Mouse (Mus musculus): Measurements from ENCODE around the gene Gm17555. TPM values are rescaled to one million over a fixed set of nuclear protein-coding genes. Genes with fewer than 3 reads are reported as not detected.

The Gm17555 gene
- polyA plus RNA-seq, 1 experiment from 2014 or later = not detected

DNA sequence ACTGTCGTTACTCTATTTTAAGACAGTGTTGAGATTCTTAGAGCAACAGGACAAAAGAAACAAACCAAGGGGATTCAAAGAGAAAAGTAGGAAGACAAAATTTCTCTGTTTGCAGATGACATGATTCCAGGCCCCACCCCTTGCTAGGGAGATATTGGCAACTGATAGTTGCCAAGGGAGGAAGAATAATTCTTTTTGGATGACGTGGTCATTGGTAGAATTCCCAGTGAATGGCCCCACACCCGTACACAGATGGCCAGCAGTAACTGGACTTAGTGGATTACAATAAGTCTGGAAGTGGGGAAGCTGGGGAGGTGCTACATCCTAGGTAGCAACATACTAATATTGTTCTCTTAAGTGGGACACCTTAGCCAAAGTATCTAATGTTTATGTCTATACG lies 22.0 kb downstream of the Gm17555 start:
- DNase-seq (ENCODE audit: extremely low spot score, low spot score) = no peak
- 92% methylated on average over 4 of the region's 4 CpGs for WGBS

DNA sequence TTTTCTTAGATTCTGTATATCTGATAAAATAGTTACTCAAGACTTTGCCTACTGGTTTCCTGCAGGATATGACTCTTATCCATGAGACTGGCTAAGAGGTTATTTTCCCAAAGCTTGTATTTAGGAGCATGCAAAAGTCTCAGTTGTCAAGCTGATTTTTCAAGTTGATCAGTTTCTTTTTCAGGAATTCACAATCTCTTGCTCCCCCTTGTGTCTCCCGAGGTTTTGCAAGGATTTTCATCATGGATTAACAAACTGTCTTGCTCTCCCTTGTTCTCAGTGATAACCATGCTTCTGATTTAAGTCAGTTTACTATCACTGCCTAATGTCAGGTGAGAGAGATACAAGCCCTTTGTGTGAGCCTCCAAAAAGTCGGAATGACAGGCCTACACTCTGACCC lies 30.5 kb downstream of the Gm17555 start:
- Histone ChIP-seq H3K36me3 (replicated peaks) (no peaks in the 10 kb centered on the region), H3K27me3 (ENCODE audit: poor library complexity, severe bottlenecking) (no peaks in the 10 kb centered on the region), H3K27ac (no peak overlapping the region), H3K9me3 (no peaks in the 10 kb centered on the region), H3K4me3 (no peak overlapping the region), H3K4me1 (no peaks in the 10 kb centered on the region)
- no peak for DNase-seq (ENCODE audit: extremely low spot score, low spot score)
- 46% methylated on average over 2 of the region's 2 CpGs for WGBS

More for the DNA sequence above, 22.0 kb downstream of the Gm17555 start:
- Histone ChIP-seq H3K4me3 (no peak overlapping the region), H3K27me3 (ENCODE audit: poor library complexity, severe bottlenecking) (no peaks in the 10 kb centered on the region), H3K4me1 (no peaks in the 10 kb centered on the region), H3K9me3 (no peaks in the 10 kb centered on the region), H3K36me3 (replicated peaks) (no peaks in the 10 kb centered on the region), H3K27ac (no peak overlapping the region)

DNA sequence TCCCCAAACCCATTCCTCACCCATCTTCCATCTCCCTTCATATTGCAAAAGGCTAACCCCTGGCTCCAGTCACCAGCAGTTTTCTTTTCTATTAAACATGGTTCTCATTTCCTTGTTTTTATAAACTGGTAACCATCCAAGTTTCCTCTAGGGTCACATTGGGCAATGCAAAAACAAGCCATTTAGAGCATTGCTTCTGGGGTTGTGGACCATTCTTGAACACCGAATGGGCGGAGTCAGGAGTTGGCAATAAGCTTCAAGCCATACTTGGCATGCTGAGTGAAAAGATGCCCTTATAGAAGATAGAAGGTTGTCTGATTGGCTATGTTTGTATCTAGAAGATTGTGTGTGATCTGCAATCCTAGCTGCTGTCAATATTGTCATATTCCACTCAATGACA lies 33.6 kb downstream of the Gm17555 start:
- no peaks in the 10 kb centered on the region for H3K4me1 ChIP-seq
- H3K4me3 ChIP-seq = no peak overlapping the region
- 98% methylated on average over 2 of the region's 2 CpGs for WGBS
- no peaks in the 10 kb centered on the region for H3K27me3 ChIP-seq (ENCODE audit: poor library complexity, severe bottlenecking)
- H3K27ac ChIP-seq = no peak overlapping the region
- H3K9me3 ChIP-seq = no peaks in the 10 kb centered on the region
- H3K36me3 ChIP-seq (replicated peaks) = no peaks in the 10 kb centered on the region
- DNase-seq (ENCODE audit: extremely low spot score, low spot score) = no peak

DNA sequence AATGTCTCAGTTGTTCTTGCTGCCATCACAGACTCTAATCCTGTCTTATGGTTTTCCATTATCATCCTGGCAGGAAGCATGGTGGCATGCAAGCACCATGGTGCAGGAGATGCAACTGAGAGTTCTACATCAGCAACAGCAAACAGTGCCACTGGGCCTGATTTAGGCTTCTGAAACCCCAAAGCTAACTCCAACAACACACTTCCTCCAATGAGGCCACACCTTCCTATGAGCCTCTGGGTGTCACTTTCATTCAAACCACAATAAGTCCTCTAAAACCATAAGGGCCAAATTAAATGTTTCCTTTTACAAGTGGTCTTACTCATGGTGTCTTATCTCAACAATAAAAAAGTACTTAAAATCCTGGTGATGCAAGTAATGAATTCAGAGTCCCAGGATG lies 37.3 kb downstream of the Gm17555 start:
- DNase-seq (ENCODE audit: extremely low spot score, low spot score) = no peak
- Histone ChIP-seq H3K4me3 (no peak overlapping the region), H3K27me3 (ENCODE audit: poor library complexity, severe bottlenecking) (no peaks in the 10 kb centered on the region), H3K4me1 (no peaks in the 10 kb centered on the region), H3K27ac (no peak overlapping the region), H3K9me3 (no peaks in the 10 kb centered on the region), H3K36me3 (replicated peaks) (no peaks in the 10 kb centered on the region)

Other genes with a start within 250 kb of the Gm17555 start
- gene Fgf7, start 180.4 kb upstream of the Gm17555 start, polyA plus RNA-seq (2016; fragmentation: Nextera tagmentation; extraction: Ambion mirVana) = 0.06 TPM in 1 of 2 replicates, not detected in the other
- gene Fam227b, start 63.1 kb upstream of the Gm17555 start, polyA plus RNA-seq (2016; fragmentation: Nextera tagmentation; extraction: Ambion mirVana) = not detected in 2 replicates
- gene Dtwd1, start 63.0 kb upstream of the Gm17555 start, polyA plus RNA-seq (2016; fragmentation: Nextera tagmentation; extraction: Ambion mirVana) = 33.3 and 37.6 TPM in 2 replicates